Mouse (Mus musculus) Muller cell, postnatal 12 days (primary cell): ENCODE results near the gene Grb7.

Experiments
- DNase-seq: peaks from one replicate; pipeline ENCODE4 v3.0.0-alpha.2; 2015; ENCODE audit errors: inconsistent ontology term

Grb7 gene

DNA sequence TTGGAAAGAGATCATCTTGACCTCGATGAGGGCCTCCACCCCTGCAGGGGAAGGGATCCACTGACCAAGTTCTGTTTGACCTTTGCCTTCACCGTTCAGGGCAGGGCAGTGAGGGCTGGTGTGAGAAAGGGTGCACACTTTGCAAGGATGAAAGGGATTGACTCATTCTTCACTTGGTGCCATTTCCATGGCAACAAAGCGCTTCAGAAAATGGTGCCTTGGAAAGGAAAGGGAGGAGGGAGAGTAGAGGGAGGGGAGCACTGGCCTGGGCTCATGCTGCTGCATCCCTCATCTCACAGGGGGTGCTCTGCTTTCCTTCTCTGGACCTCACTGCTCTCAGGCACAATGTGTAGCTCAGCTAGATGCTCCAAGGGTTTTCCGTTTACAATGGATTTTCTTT, 26.5 kb downstream of the Grb7 start:
- DNase-seq = no peak

DNA sequence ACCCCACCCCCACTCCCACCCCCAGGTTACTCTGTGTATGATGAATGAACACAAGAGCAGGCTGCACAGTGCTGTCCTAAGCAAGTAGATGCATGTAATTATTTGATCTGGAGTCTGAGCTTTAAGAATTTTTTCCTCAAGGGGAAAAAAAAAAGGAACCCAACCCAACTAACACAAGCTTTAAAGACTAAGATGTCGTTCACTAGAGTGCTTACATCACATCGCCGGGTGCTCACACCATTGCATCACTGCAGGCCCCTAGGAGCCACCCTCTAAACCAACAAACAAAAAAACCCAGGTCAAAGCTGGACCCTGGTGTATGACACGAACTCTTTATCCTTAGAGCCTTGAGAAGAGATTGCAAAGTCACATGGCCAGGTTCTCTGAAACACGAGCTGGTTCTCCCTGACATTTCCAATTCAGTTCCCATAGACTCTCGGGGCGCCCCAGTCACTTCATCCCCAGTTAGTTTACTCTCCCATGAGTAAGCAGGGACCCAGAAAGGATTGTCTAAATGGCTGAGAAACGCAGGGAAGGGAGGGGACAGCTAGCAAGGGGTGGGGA, 27.8 kb downstream of the Grb7 start:
- no peak for DNase-seq

DNA sequence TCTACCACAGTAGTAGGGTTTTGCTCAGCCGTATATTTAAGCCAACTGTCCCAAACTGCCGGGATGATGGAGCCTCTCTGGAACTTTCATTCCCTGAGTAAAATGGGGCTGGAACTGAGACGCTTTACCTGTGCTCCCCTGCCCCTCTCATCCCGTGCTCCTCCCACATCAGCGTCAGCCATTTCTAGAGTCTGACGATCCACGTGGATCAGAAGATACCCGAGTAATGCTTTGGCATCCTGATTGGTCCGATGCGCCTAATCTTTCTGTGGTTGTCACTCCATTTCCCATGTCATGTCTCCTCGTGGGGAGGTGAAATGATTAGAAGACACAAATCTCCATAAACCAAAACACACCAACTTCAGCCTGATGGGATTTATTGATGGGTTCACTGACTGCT, 28.8 kb downstream of the Grb7 start:
- no peak for DNase-seq

DNA sequence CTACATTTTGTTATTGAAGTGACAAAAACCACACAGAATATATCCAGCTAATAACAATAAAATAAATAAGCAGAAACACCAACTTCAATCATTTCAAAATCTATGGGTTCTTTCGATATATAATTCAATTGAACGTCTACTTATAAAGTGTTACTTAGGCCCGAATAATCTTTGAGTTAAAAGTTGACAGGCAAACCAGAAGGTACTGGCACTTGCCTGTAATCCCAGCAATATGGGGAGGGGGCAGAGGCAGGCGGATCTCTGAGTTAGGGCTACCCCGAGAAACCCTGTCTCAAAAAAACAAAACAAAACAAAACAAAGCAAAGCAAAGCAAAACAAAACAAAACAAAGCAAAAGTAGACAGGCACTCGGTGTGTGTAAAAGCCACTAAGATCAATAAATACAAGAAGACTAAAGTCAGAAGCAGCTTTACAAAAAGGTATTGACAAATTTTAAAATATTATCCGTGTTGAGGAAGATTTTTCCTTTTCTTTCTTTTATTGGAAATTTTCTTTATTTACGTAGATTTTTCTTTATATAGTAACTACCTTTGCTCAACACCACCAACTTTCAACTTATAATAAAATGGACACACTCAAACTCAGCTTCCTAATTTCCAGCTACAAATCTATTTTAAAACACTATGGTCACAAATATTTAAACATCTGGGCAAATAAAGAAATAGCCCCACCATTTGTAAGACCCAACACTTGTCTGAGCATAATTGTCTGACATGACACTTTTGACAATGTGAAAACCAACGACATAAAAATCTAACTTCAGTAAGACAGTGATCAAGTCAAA, 29.6 kb downstream of the Grb7 start:
- DNase-seq = no peak

DNA sequence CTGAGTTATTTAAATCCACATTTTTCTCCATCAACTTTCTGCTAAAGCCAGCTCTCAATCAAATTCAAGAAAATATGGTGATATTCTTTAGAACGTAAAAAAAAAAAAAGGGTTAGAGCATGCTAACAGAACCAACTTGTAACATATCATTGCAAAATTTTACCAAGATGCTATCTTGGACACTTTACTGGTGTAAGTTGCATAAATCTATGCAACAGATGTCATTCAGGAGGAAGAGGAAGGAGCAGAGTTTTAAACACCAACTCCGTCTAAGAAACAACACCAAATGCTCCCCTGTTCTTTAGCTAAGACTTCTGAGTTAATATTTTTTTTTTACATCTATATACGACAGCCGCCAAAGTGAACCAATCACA, 30.2 kb downstream of the Grb7 start:
- no peak for DNase-seq

DNA sequence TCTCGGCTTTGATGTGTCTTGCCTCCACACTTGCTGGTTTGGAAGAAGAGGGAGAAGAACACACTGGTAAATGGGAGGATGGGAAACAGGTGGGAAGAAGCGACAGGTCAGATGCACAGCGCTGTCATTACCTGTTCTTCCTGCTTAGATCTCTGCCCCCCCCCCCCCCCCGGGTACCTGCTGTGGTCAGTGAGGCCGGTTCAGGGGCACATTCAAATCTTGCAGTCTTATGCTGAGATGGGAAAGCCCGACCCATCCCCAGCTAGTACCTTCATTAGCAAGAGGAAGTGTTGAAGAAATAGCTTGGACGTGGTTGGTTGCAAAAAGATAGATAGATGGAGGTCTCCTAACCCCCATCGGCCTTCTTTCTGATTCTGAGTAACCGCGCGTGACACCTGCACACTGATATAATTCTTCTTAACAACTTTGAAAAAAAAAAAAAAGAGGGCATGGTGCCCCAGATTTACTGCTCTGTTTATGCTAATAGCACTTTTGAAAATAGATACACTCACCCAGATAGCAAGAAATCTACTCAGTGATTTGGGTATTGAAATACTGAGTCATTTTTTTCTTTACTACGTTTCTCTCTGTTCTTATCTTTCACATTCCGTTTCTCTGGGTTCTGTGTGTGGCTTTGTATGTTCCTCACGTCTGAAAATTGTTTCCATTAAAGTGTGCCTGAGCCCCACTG, 31.0 kb downstream of the Grb7 start:
- no peak for DNase-seq

DNA sequence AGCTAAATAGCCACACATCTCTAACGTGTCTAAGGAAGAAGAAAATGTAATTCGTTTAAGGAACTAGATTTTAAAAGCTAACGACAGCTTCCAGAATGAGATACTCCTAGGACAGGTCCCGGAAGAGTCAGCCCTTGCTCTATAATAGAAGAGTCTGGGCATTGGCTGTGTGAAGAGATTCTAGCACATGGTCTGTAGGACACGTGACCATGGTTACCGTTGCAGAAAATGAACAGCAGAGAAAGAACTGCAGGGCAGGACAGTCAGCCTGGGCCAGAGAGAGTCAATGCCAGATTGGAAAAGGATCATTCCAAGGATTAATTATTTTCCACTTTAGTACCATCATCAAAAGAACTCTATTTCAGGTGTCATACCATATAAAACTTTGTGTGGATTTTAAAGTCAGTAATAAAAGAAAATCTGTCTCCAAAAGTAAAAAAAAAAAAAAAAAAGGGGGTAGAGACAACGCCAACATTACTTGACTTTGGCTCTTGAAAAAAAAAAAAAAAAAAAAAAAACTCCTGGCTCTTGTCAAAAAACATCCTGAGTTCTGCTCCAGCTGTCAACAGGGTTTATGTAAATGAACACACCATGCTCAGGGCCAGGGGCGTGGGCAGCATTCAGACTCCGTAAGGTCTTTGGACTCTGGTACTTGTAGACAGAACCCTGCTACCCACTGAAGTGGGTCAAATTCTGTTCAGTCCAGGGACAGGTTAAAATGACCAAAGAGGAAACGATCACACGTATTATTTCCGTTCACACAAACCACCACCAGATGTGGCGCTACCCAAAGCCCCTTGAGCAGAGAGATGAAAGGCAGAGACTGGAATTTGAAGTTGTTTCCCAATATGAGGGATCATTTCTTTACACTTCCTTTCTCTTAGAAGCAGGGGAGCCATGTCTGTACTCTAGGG, 33.1 kb downstream of the Grb7 start:
- no peak for DNase-seq

DNA sequence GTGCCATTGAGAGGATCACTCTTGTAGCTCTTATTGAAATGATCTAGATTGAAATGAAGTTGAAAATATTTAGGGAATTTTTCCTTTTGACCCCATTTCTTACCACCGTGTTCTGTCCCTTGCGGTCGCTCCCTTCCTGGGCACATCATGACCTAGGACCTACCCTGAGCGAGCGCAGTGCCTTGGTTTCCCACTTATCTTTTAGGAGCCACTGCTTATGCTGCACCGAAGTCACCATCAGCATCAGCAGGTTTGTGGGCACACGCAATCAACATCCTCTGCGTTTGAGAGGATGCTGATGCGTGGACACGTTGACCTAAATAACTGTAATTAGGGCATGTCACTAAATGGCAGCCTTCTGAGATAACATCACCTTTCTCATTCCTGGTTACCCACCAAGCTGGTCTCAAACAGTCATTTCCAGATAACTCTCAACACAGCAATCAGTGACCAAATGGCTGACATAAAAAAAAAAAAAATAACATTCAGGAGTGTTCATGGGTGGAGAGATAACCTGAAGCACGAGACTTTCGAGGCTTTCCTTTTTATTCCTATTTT, 33.8 kb downstream of the Grb7 start:
- DNase-seq = no peak

DNA sequence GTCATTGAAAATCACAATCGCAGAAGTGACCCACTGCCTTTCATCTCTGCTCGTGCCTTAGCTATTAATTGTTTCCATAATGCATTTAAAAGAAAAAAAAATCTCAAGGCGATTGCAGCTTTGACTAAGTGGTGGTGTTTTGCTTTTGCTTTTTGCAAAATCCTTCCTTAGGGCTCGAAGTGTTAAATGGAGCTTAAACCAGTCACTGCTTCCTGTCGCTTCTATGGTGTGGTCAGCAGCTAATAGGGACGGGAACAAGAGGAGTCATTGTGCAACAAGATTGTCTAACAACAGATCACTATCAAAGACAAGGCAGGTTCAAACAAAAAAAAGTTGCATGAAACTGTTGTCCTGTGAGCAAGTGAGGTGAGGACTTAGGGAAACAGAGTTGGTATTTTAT, 35.0 kb downstream of the Grb7 start:
- no peak for DNase-seq

DNA sequence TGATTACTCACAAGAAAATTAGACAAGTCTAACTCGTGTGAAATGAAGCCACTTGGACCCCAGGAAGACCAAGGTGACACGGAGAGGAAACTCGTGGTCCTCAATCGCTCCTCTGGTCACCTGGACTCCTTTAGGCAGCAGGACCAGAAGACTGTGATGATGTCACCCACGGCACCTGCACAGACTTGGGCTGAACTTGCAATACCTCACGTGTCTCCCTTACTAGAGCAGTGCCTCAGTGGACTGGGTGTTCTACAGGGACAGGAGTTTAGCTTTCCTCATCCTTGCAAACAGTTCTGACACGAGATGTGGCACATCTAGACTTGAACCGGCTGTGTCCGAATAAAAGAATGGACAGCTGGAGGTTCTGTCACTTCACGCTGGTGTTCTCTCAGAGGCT, 35.9 kb downstream of the Grb7 start:
- DNase-seq = no peak

DNA sequence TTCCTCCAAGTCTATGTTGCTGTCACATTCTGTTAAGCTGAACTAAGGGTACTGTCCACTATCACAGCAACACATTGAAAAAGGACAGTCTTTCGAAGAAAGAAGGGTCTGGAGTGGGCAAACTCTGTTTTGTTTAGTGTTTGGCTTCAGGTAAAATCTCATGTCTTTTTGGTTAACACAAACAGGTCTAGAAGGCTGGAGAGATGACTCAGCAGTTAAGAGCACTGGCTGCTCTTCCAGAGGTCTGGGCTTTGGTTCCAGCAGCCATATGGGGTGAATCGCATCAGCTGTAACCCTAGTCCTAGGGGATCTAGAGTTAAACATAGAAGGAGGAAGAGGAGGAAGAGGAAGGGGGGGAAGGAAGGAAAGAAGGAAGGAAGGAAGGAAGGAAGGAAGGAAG, 39.6 kb downstream of the Grb7 start:
- DNase-seq = no peak

DNA sequence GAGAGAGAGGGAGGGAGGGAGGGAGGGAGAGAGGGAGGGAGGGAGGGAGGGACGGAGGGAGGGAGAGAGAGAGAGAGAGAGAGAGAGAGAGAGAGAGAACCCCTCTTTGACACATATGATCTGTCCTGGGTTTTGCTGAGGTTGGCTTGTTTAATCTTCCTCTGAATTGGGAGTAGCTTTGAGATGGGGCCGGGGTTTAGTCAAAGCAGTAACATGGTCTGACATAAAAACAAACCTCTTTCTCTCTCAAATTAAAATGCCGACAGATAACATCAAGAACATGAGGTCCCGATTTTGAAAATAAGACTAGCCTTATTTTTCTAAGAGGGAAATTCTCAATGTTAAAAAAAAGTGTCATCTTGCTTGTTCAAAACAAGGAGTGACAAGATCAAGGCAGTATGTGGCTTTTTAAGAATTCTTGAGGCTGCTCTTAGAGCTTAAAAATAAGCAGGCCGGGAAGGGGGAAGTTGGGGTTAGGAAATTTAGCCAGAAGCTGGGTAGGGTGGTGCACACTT, 41.4 kb downstream of the Grb7 start:
- no peak for DNase-seq

DNA sequence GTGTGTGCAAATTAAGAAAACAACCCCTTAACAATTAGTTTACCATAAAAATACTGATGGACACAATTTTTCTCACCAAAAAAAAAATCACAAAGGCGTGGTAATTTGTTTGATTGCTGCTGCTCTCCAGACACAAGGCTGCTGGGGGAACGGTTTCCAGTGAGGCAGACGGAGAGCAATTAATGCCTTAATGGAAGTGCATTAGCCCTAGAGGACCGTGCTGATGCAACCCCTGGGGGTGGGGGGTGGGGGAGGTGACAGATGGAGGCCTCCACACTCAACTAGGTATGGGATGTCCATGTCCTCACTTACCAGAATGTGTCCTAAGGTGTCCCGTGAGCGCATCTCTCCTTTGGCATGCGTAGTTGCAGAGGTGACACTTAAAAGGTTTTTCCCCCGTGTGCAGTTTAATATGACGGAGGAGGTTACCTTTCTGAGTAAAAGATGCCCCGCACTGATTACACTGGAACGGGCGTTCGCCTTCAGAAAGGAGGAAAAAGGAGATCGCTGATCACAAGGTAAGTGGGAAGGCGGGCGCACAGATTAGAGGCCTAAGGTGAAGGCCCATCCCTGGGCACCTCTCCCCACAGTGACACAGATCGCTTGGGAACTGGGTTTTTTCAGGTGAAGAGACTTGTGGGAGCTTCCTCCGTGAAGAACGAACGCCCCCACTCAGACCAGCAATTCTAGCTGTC, 42.5 kb downstream of the Grb7 start:
- DNase-seq = no peak

DNA sequence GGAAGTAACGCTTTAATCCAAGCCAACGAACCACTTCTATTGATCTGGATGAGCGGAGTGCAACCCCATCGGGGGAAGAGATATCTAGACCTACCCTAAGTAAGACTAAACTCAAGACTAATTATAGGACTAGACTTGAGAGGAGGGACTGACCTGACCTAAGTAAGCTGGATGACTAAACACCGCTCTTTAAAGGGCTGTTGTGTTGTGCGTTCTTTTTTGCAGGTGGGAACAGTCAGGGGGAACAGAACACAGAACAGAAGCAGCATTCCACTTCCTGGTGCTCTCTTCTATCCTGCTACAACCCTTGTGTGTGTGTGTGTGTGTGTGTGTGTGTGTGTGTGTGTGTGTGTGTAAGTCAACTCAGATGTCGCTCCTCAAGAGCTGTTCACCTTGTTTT, 45.4 kb downstream of the Grb7 start:
- no peak for DNase-seq

DNA sequence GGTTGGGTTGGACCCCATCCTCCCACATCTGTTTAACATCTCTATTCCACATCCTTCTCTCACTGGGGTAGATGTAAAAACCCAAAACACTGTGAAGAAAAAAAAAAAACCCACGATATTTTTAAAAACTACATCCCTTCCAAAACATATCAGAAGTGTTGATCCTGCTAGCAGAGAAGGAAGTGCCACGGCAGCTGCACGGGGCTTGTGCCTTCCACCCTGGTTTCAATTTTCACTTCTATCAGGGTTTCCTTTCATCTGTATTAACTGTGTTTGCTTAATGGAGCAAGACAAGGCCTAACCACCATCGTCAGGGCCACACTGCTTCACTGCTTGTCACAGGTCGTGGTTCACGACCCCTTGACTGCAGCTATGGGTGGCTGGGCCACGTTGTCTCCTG, 46.8 kb downstream of the Grb7 start:
- peak; percentile 7 for DNase-seq

DNA sequence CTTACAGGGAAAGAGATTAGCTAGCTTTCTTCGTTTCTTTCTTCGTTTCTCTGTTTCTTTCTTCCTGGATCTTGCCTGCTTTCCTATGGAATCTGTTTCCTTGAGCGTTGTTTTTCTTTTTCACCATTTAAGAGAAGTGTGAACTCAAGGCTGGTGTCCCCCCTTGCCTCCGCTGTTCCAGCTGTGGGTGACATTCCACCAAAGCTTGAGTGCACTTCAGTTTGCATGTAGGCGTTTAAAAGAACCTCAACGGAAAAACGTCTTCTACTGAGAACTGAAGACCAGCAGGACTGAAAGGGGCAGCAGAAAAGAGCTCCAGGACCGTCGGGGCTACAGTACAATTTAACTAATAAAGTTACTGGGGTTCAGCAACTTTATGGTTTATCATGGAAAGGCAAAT, 47.2 kb downstream of the Grb7 start:
- DNase-seq = no peak

DNA sequence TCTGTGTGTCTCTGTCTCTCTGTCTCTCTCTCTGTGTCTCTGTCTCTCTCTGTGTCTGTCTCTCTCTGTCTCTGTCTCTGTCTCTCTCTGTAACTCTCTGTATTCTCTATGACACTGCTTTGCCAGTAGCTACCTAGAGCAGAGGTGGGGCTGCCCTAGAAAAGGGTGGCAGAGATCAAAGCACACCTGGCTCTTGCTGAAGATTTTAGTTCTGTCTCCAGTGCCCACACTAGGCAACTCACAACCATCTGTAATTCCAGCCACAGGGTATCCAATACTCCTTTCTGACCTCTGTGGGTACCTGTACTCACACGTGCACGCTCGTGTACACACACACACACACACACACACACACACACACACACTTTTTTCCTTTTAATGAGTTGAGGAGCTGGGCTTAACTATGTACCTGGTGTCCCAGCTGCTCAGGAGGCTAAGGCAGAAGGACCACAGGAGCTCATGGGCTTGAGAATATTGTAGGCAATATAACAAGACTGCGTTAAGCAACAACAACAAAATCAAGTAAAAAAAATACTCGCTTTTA, 49.1 kb downstream of the Grb7 start:
- no peak for DNase-seq

DNA sequence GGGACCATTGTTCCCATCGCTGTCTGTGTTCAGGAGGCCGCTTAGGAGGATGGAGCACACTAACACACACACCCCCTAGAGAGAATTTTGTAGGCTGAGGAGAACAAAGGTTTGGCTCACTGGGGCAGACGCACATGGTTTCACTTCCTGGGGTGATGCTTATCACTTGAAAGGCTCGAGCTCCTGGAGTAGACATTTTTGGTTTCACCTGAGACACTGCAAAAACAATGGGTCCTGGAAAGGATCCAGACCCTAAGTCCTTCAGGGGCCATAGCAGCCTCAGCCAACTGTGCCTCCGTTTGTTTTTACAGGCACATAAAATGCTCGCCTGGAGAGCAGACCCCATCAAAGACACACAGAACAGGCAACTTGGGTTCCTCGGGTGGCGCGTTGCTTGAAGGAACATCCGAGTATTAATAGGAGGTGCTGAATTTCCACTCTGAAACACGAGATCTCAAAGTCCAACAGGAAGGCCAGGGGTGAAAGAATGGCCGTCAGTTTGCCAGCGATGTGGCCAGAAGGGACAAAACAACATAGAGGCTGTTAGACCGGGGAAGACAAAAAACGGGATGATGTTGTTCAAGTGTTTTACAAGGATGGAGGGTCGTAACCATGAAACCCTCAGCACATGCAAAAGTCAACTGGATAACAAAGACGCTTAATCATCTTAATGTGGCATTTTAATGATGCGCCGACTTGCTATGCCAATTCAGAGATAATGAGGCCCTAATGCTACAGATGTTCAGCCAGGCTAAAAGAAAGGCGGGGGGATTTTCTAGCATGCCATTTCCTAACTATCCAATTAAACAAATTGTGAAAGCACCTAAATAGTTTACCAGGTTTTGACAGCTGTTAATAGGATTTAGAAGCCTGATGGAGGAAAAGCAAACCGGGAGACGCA, 51.4 kb downstream of the Grb7 start:
- DNase-seq = peak; percentile 69

DNA sequence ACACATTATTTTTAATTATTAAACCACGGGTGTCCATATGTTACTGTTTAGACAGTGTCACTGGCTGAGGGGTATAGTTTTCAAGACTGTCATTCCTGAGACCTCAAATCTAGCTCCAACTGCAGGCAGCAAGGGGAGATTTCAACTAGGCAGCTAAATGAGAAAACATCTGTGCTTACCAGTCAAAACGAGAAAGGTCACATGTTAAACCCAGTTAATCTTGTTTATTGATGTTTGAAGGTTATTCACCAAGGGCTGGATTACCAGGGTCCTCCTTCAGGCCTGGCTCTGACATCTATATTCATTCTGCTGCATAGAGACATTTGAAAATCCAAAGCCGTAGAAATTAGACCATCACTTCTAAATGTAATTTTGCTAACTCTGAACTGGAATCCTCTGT, 58.7 kb downstream of the Grb7 start:
- DNase-seq = no peak
